Mouse (Mus musculus) MEL (cell line): ENCODE measurements at regions not wholly inside any gene's neighbourhood (a gene's known extent, or its start where the extent isn't known, plus 50 kb on each side); places are given as distances from the start of the nearest gene placed in this dataset.

Source experiments
- DNase-seq: peaks from one replicate; pipeline ENCODE4 v3.0.0; 2011; ENCODE audit warnings: low read depth, low spot score
- H3K27ac ChIP-seq: 2 replicates; pipeline ENCODE4 v1.5.1; 2012; ENCODE audit warnings: low read depth, mild to moderate bottlenecking, control low read depth, low read length, moderate library complexity; ENCODE audit not compliant: control insufficient read depth
- H3K27me3 ChIP-seq, 2 experiments: fragments of 150-350 bp in 1 of 2; sonication (generic) in 1 of 2; 2 replicates each; pipeline ENCODE4 v1.6.1; 2012; ENCODE audit warnings: low read length in 2 of 2, mild to moderate bottlenecking in 2 of 2, improper control_type of control experiment in 1 of 2, moderate library complexity in 1 of 2; ENCODE audit not compliant: insufficient read depth in 2 of 2, control insufficient read depth in 1 of 2
- H3K36me3 ChIP-seq, 2 experiments: 2 replicates each; pipeline ENCODE4 v1.6.1; 2012 to 2014; ENCODE audit warnings: low read length in 2 of 2, improper control_type of control experiment in 1 of 2, inconsistent platforms in 1 of 2, mild to moderate bottlenecking in 1 of 2; ENCODE audit not compliant: insufficient read depth in 2 of 2, control insufficient read depth in 1 of 2
- H3K4me1 ChIP-seq, 2 experiments: fragments of 150-350 bp in 1 of 2; sonication (generic) in 1 of 2; 2 replicates each; pipeline ENCODE4 v1.6.1; 2012; ENCODE audit warnings: low read length in 2 of 2, improper control_type of control experiment in 1 of 2, mild to moderate bottlenecking in 1 of 2; ENCODE audit not compliant: insufficient read depth in 2 of 2, control insufficient read depth in 1 of 2
- H3K4me3 ChIP-seq, 2 experiments: fragments of 150-350 bp in 1 of 2; sonication (generic) in 1 of 2; 2 replicates each; pipeline ENCODE4 v1.5.1; 2012; ENCODE audit warnings: low read depth in 2 of 2, low read length in 2 of 2, mild to moderate bottlenecking in 2 of 2, moderate library complexity in 2 of 2, control low read depth in 1 of 2, improper control_type of control experiment in 1 of 2; ENCODE audit not compliant: control insufficient read depth in 1 of 2, insufficient read depth in 1 of 2
- H3K79me2 ChIP-seq: 2 replicates; pipeline ENCODE4 v1.6.1; 2012; ENCODE audit warnings: mild to moderate bottlenecking, low read length, moderate library complexity; ENCODE audit not compliant: control insufficient read depth, poor library complexity, insufficient read depth
- H3K9ac ChIP-seq: 2 replicates; pipeline ENCODE4 v1.6.1; 2012; ENCODE audit warnings: low read depth, mild to moderate bottlenecking, control low read depth, low read length, moderate library complexity; ENCODE audit not compliant: control insufficient read depth, poor library complexity, severe bottlenecking
- H3K9me3 ChIP-seq: fragments of 150-350 bp; sonication (generic); replicated peaks from 2 replicates; pipeline ENCODE4 v1.6.1; 2012; ENCODE audit warnings: mild to moderate bottlenecking, low read length, improper control_type of control experiment, moderate library complexity; ENCODE audit not compliant: insufficient read depth
- CTCF ChIP-seq, 3 experiments: IDR thresholded peaks in 2 of 3; conservative IDR thresholded peaks in 1 of 3; 2 replicates each; pipeline ENCODE4 v1.5.1; 2011 to 2012; ENCODE audit warnings: low read length in 3 of 3, low read depth in 2 of 3, mild to moderate bottlenecking in 2 of 3, improper control_type of control experiment in 1 of 3, inconsistent platforms in 1 of 3, mixed read lengths in 1 of 3, moderate library complexity in 1 of 3; ENCODE audit not compliant: control insufficient read depth in 1 of 3, insufficient read depth in 1 of 3, poor library complexity in 1 of 3, severe bottlenecking in 1 of 3
- E2F4 ChIP-seq: IDR thresholded peaks from 2 replicates; pipeline ENCODE4 v1.6.1; 2011; ENCODE audit warnings: low read depth, low read length, improper control_type of control experiment, borderline replicate concordance
- HCFC1 ChIP-seq: IDR thresholded peaks from 2 replicates; pipeline ENCODE4 v1.6.1; 2012; ENCODE audit warnings: low read depth, mild to moderate bottlenecking, inconsistent platforms, low read length, improper control_type of control experiment, moderate library complexity
- KAT2A ChIP-seq: conservative IDR thresholded peaks from 2 replicates; pipeline ENCODE4 v1.6.1; 2012; ENCODE audit warnings: low read depth, low read length, improper control_type of control experiment, inconsistent platforms
- MYB ChIP-seq: IDR thresholded peaks from 2 replicates; pipeline ENCODE4 v1.6.1; 2011; ENCODE audit warnings: mild to moderate bottlenecking, low read depth, low read length, improper control_type of control experiment
- MYC ChIP-seq: IDR thresholded peaks from 2 replicates; pipeline ENCODE4 v1.6.1; 2011; ENCODE audit warnings: low read depth, mild to moderate bottlenecking, low read length, improper control_type of control experiment, moderate library complexity
- NELFE ChIP-seq: IDR thresholded peaks from 2 replicates; pipeline ENCODE4 v1.6.1; 2011; ENCODE audit warnings: low read depth, low read length, improper control_type of control experiment
- NRF1 ChIP-seq: IDR thresholded peaks from 2 replicates; pipeline ENCODE4 v1.6.1; 2014; ENCODE audit warnings: low read depth, mild to moderate bottlenecking, inconsistent platforms, low read length, improper control_type of control experiment, moderate library complexity; ENCODE audit not compliant: poor library complexity, insufficient read depth, severe bottlenecking
- POLR2AphosphoS2 ChIP-seq: IDR thresholded peaks from 2 replicates; pipeline ENCODE4 v1.6.1; 2011; ENCODE audit warnings: low read length, improper control_type of control experiment
- RAD21 ChIP-seq: IDR thresholded peaks from 2 replicates; pipeline ENCODE4 v1.6.1; 2011; ENCODE audit warnings: mild to moderate bottlenecking, low read depth, low read length, improper control_type of control experiment
- RCOR1 ChIP-seq: IDR thresholded peaks from 2 replicates; pipeline ENCODE4 v1.6.1; 2012; ENCODE audit warnings: low read depth, mild to moderate bottlenecking, inconsistent platforms, low read length, improper control_type of control experiment
- SIN3A ChIP-seq: IDR thresholded peaks from 2 replicates; pipeline ENCODE4 v1.6.1; 2012; ENCODE audit warnings: low read length, improper control_type of control experiment, inconsistent platforms
- SMC3 ChIP-seq: IDR thresholded peaks from 2 replicates; pipeline ENCODE4 v1.6.1; 2011; ENCODE audit warnings: low read depth, low read length, improper control_type of control experiment
- TAL1 ChIP-seq: IDR thresholded peaks from 2 replicates; pipeline ENCODE4 v1.6.1; 2012; ENCODE audit warnings: mild to moderate bottlenecking, inconsistent platforms, low read length, moderate library complexity, mixed read lengths
- USF1 ChIP-seq: IDR thresholded peaks from 2 replicates; pipeline ENCODE4 v1.6.1; 2014; ENCODE audit warnings: low read depth, mild to moderate bottlenecking, inconsistent platforms, low read length, improper control_type of control experiment, moderate library complexity
- ZC3H11A ChIP-seq: IDR thresholded peaks from 2 replicates; pipeline ENCODE4 v1.6.1; 2012; ENCODE audit warnings: low read depth, mild to moderate bottlenecking, inconsistent platforms, low read length, improper control_type of control experiment
- ZKSCAN1 ChIP-seq: IDR thresholded peaks from 2 replicates; pipeline ENCODE4 v1.6.1; 2012; ENCODE audit warnings: low read depth, mild to moderate bottlenecking, inconsistent platforms, low read length, improper control_type of control experiment, moderate library complexity

DNA sequence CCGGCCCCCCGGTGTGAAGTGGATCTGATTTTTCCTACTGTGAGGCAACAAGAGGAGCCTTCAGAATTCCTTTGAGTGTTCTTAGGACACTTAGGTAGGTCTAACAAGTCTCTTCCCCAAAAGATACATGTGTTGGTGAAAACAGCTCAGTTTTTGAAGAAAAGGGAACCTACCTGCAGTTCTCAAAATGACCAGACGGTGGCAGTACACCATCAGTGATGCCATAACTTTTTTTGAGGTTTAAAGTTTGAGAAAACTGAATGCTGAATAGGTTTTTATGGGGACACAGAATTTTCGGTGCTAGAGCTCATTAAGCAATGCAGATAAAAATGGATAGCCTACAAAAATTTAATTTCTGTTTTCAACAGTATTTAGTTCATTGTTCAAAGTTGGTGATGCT, 153.9 kb upstream of the Npvf start:
- H3K9ac ChIP-seq, result no peak overlapping the region
- H3K36me3 ChIP-seq, result no peaks in the 10 kb centered on the region
- H3K79me2 ChIP-seq, result no peaks in the 10 kb centered on the region
- no peak overlapping the region for H3K4me3 ChIP-seq
- H3K9me3 ChIP-seq, result no peaks in the 10 kb centered on the region
- H3K27me3 ChIP-seq, result no peaks in the 10 kb centered on the region
- no peak overlapping the region for H3K27ac ChIP-seq
- peak; percentile 31 for DNase-seq
- no peaks in the 10 kb centered on the region for H3K4me1 ChIP-seq
- TF ChIP-seq USF1 (no peak), SMC3 (peak; percentile 56), RCOR1 (no peak), RAD21 (peak; percentile 76), ZKSCAN1 (no peak), MYC (no peak), MYB (no peak), E2F4 (no peak), CTCF (IDR thresholded peaks at IDR 0.05 in 2 of 3, conservative IDR thresholded peaks at IDR 0.05 in 1 of 3; ENCODE audit: control insufficient read depth in 1 of 3, insufficient read depth in 1 of 3, low read depth in 2 of 3, low read length in 3 of 3, poor library complexity in 1 of 3, severe bottlenecking in 1 of 3) (peak; percentile 49 to 84 (median 69)), ZC3H11A (peak; percentile 50)

DNA sequence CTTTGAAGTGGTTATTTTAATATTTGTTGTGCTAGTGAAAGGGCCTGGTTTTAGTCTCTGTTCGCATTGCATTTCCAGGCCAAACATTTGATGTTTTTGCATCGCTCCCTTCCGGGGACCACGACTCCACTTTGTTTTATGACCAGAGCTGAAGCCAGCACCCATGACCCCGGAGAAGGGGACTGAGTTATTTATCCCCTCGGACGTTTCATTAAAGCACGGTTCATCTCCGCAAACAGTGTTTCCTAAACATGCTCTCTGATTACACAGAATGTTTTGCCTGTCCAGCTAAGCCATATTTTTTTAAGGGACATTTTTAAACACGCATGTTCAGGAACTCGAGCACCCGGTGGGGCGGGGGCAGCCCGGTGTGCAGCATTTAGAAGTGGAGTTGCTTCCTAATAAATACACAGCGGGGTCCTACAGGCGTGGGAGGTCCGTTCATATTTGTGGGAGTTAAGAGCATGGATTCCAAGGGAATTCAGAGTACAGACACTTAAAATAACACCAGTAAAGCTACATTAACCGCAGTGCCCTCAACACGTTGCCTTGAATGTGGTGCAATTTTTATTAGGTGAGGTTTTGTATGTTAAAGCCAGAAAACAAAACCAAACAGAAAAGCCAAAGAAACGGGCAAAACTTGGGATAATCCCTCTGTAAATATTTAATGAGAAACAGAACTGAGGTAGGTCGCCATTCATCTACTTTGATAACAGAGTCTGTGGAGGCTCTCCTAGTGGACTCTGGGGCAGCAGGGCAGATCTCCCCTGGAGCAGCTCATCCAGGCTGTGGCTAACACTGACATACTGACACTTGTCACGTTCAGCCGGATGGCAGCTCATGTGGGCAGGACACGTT, 154.8 kb upstream of the Npvf start:
- no peaks in the 10 kb centered on the region for H3K36me3 ChIP-seq
- no peak for DNase-seq
- H3K79me2 ChIP-seq, result no peaks in the 10 kb centered on the region
- H3K9ac ChIP-seq, result no peak overlapping the region
- H3K27ac ChIP-seq, result no peak overlapping the region
- no peak overlapping the region for H3K4me3 ChIP-seq
- TF ChIP-seq TAL1, result no peak
- TF ChIP-seq KAT2A, result no peak
- TF ChIP-seq SIN3A, result no peak
- TF ChIP-seq POLR2AphosphoS2, result no peak
- no peak for TF ChIP-seq NELFE
- no peak for TF ChIP-seq NRF1
- no peak for TF ChIP-seq HCFC1
- TF ChIP-seq, all 39 proteins: peak for 0
- Histone ChIP-seq H3K27me3 (no peaks in the 10 kb centered on the region), H3K9me3 (no peaks in the 10 kb centered on the region), H3K4me1 (no peaks in the 10 kb centered on the region)
